Mouse (Mus musculus): ENCODE measurements at regions not wholly inside any gene's neighbourhood (a gene's known extent, or its start where the extent isn't known, plus 50 kb on each side); places are given as distances from the start of the nearest gene placed in this dataset.

- DNase-seq: no peak
These were observed 72.0 kb upstream of the Col5a2 start for GRCm38 (mm10) chr1:45575131-45575530.

GRCm38 (mm10) chr1:45580466-45580865 lies 77.4 kb upstream of the Col5a2 start:
- DNase-seq: no peak

GRCm38 (mm10) chr1:45587351-45588025 lies 84.4 kb upstream of the Col5a2 start:
- DNase-seq: peak; percentile 36

GRCm38 (mm10) chr1:45597316-45597715 lies 94.2 kb upstream of the Col5a2 start:
- no peak for DNase-seq

- no peak for DNase-seq
These were observed 96.3 kb upstream of the Col5a2 start for GRCm38 (mm10) chr1:45599421-45599820.

GRCm38 (mm10) chr1:45600011-45600410 lies 96.9 kb upstream of the Col5a2 start:
- no peak for DNase-seq

GRCm38 (mm10) chr1:45605571-45605970 lies 102.5 kb upstream of the Col5a2 start:
- no peak for DNase-seq

- no peak for DNase-seq
These were observed 105.2 kb upstream of the Col5a2 start for GRCm38 (mm10) chr1:45608316-45608715.

- DNase-seq: no peak
These were observed 115.9 kb upstream of the Col5a2 start for GRCm38 (mm10) chr1:45619008-45619407.

- peak; percentile 2 for DNase-seq
These were observed 122.8 kb upstream of the Col5a2 start for GRCm38 (mm10) chr1:45625921-45626320.

GRCm38 (mm10) chr1:45626733-45627132 lies 123.7 kb upstream of the Col5a2 start:
- DNase-seq: no peak

GRCm38 (mm10) chr1:45627840-45628239 lies 124.8 kb upstream of the Col5a2 start:
- peak; percentile 38 for DNase-seq

GRCm38 (mm10) chr1:45647301-45647700 lies 144.2 kb upstream of the Col5a2 start:
- DNase-seq: no peak

- no peak for DNase-seq
These were observed 141.7 kb upstream of the Wdr75 start for GRCm38 (mm10) chr1:45653248-45653647.

- DNase-seq: no peak
These were observed 131.0 kb upstream of the Wdr75 start for GRCm38 (mm10) chr1:45663882-45664520.

- peak; percentile 77 for DNase-seq
These were observed 122.4 kb upstream of the Wdr75 start for GRCm38 (mm10) chr1:45672443-45673156.

- DNase-seq: no peak
These were observed 119.1 kb upstream of the Wdr75 start for GRCm38 (mm10) chr1:45675771-45676439.

- DNase-seq: no peak
These were observed 114.8 kb upstream of the Wdr75 start for GRCm38 (mm10) chr1:45679964-45680709.

GRCm38 (mm10) chr1:45700893-45701292 lies 94.1 kb upstream of the Wdr75 start:
- DNase-seq: no peak

GRCm38 (mm10) chr1:45701516-45701915 lies 93.5 kb upstream of the Wdr75 start:
- no peak for DNase-seq

- peak; percentile 16 for DNase-seq
These were observed 71.6 kb upstream of the Wdr75 start for GRCm38 (mm10) chr1:45723369-45723768.

- DNase-seq: no peak
These were observed 62.0 kb upstream of the Wdr75 start for GRCm38 (mm10) chr1:45732958-45733357.

Data from adrenal gland, adult 2 months (tissue).